Mouse (Mus musculus): ENCODE results near the gene Col5a1.

The Col5a1 gene

GRCm38 (mm10) chr2:28037505-28038390 is 151.5 kb downstream of the Col5a1 start:
- DNase-seq (ENCODE audit: low spot score): no peak

GRCm38 (mm10) chr2:28038391-28039096 is 152.3 kb downstream of the Col5a1 start:
- DNase-seq (ENCODE audit: low spot score): no peak

GRCm38 (mm10) chr2:28039647-28040325 is 153.6 kb downstream of the Col5a1 start:
- no peak for DNase-seq (ENCODE audit: low spot score)

GRCm38 (mm10) chr2:28040466-28040865 is 154.2 kb downstream of the Col5a1 start:
- DNase-seq (ENCODE audit: low spot score): no peak

DNA sequence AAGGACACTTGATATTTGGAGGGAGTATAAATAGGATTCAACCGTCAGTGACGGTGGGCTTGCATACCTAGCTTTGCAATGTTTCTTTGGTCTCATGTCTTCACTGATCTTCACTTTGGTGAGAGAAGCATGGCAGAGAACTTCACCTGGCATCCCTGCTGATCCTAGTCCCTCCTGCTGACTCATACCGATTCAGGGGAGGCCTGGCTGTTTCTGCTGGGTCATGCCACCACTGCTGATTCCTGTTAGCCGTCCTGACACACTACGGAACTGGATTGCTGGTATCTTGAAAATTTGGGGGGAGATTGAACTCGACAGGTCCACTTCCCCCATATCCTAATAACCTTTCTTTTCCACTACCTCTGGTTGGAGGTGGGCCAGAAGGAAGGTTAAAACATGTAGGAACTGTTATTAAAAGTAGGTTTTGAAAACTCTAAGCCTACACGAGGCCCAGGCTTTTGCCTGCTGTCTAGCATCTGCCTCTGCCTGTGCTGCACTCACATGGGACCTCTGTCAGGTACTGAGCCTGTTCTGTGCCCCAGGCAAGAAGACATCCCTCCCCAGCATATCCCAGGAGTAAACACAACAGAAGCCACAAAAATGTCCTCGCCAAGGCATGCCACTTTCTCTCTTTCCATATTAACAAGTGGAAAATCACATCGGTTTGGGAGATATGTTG is 158.8 kb downstream of the Col5a1 start:
- DNase-seq (ENCODE audit: low spot score): no peak

DNA sequence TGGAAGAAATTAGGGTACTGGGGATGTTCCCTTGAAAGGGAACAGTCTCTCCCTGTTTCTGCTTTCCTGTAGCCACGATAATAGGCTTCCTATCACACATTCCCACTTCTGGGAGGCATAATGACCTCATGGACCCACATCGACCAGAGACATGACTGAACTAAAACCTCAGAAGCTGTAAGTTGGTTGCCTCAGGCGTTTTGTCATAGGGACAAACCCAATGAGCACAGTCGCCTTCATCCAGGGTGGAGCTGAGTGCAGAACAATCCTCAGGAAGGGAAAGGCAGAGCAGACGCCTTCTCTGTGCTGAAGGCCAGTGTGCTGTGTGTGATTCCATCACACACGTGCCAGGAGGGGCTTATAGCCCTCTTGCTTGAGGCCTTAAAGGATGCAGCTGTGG is 160.1 kb downstream of the Col5a1 start:
- DNase-seq (ENCODE audit: low spot score): no peak

GRCm38 (mm10) chr2:28047092-28047491 is 160.9 kb downstream of the Col5a1 start:
- no peak for DNase-seq (ENCODE audit: low spot score)

- DNase-seq (ENCODE audit: low spot score): no peak
These were observed 173.7 kb downstream of the Col5a1 start for GRCm38 (mm10) chr2:28059922-28060321.

DNA sequence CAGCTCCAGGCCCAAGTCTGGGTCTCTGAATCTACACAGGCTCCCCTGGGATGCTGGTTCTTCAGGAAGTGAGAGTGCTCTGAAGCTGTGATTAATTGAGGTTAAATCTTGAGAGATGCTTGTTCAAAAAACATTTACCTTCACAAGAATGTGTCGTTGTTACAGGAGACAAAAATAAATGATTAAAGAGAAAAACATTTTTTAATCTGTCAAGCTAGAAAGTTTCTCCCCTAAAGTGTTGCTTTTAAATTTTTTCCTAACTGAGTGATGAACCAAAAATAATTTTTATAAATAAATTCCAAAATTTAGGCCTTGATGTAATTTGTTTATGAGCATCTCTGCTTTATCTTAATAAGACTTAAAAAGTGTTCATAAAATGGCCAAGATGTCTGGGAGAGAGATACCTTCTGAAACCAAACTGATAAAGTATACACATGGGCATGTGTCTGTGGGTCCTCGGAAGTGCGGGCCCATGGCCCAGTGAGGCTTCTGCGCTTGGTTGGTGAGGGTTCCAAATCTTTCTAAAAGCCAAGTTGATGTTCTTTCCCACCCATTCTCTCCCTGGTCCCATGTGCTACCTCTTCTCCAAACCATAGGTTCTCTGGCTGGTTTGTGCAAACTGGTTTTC is 177.6 kb downstream of the Col5a1 start:
- DNase-seq (ENCODE audit: low spot score): no peak

DNA sequence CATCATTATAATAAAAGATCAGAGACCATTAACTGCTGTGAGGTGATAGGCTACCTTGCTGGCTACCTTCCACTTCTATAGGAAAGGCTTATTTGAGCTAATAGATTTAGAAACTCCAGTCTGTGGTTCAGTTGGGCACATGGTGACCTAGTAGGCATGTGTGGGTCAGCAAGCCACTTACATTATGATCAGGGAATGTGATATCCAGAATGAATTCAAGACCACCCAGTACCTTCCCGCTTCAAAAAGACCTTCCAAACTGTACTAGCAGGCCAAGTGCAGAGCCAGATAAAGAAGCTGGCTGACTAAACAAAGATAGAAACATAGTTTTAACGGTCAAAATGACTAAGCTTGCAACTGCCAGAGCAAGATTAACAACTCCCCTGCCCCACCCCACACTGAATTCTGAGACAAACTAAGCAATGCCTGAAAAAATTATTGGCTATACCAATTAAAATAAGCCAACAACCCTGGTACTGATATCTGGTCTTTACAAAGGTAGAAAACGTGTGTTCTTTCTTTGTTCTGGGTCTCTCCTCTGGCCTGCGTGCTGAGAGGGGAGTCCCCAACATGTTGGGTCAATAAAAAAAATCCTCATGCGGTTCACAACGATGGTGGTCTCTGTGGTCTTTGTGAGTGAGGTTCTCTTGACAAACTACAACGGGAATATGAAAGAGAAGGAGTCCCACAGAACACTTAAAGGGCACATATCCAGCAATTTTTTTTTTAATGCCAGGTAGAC is 178.3 kb downstream of the Col5a1 start:
- DNase-seq (ENCODE audit: low spot score): no peak

DNA sequence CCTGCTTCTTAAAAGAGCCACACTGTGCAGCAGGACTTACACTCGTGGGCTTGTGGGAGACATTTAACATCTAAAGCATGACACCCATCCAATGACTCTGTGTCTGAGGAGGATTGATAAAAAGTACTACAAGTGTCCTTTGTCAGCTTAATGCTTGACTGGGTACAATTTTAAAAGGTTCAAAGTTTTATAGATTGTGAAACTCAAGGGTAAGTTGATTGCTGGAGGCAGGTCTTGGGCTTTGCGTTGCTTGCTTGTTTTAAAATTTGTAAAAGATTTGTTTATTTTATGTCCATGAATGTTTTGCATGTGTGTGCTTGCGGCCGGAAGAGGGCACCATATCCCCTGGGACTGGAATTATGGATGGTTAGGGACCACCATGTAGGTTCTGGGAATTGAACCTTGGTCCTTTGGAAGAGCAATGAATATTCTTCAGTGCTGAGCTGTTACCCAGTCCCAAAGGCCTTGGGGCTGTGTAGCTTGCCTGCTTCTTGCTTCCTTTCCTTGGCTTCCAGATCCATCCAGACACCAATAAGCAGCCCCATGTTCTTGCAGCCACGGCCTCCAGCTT is 178.9 kb downstream of the Col5a1 start:
- no peak for DNase-seq (ENCODE audit: low spot score)

- DNase-seq (ENCODE audit: low spot score): no peak
These were observed 180.5 kb downstream of the Col5a1 start for GRCm38 (mm10) chr2:28066686-28067085.

- DNase-seq (ENCODE audit: low spot score): no peak
These were observed 180.9 kb downstream of the Col5a1 start for GRCm38 (mm10) chr2:28067175-28067574.

GRCm38 (mm10) chr2:28067821-28068536 is 181.8 kb downstream of the Col5a1 start:
- DNase-seq (ENCODE audit: low spot score): no peak

DNA sequence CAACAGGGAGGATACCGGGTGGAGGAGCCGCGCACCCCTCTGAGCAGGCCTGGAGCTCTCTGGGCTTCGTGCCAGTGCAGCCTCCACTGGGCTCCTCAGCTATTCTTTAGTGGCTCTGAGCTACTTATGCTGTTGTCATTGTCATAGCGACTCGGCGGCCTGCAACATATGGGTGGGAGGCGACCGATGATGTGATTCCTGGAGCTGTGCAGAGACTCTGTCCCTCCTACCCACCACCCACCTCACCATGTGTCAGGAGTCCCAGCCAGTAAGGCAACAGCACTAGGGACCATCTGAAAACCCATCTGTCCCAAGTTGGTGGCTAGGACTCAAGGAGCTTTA is 182.3 kb downstream of the Col5a1 start:
- no peak for DNase-seq (ENCODE audit: low spot score)

DNA sequence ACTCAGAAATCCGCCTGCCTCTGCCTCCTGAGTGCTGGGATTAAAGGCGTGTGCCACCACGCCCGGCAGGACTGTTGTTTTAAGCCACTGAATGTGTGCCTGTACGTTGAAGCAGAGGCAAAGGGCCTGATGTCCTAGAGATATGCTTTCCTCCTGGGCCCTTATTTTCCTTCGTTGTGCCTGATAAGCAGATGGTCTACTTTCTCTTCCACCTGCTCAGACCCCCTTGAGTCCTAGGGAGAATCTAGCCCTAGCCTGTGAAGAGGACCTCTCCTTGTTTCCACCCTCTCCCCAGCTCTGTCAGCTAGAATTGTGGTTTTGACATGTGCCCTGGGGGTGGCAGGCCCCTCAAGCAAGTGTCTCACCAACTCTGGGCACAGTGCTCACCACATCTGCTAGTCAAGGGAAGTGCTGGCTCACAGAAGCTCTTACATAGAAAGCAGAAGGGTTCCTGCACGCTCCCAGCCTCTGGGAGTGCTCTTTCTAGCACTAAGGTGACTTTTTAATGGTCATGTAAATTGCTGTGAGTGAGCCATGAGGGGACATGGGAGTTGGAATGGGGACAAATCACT is 189.5 kb downstream of the Col5a1 start:
- DNase-seq (ENCODE audit: low spot score): no peak

GRCm38 (mm10) chr2:28084768-28085167 is 198.5 kb downstream of the Col5a1 start, which contains the start of gene Fcnb:
Fcnb (minus strand) TSS chr2:28084885.
- no peak for DNase-seq (ENCODE audit: low spot score)

DNA sequence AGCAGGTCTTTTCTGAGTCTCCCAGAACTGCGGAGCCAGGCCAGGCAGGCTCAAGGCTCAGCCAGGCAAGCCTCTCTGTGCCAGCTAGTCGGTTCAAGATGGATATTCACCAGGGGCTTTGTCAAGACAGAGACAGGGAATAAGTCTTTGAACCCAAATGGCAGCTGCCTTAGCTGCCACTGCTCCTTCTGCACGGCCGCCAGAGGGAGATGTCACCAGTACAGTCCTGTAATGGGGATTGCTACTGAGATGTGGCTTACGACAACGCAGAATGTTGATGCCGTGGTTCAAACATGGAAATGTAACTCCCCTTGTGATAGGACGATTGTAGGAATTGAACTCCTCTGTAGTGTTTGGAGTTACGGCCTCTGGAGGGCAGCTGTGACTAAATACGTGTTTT is 199.9 kb downstream of the Col5a1 start:
- DNase-seq (ENCODE audit: low spot score): no peak

DNA sequence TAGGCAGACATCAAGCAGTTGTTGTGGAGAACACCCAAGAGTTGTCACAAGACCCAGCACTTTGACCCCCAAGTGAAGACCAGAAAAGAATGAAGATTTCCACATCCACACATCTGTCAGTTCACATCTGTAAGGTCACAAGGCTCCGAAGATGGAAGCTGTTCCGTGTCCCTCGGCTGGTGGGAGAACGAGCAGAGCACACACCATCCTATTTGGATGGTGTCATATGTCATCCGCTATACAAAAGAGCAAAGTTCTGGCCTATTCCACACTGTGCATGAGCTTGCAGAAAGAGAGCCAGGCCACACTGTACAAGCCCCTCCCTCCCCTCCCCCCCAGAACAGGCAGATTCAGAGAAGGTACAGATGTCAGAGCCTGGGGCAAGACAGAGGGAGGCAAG is 202.9 kb downstream of the Col5a1 start:
- no peak for DNase-seq (ENCODE audit: low spot score)

All from ovary, postnatal 14 days (tissue).